Mouse (Mus musculus) brain, embryonic 14.5 days (tissue): ENCODE measurements around the gene Sipa1l1.

Experiments
- CTCF ChIP-seq: fragments of 200-500 bp; IDR thresholded peaks from 2 replicates; pipeline ENCODE4 v1.5.1; 2012; ENCODE audit warnings: inconsistent platforms, mild to moderate bottlenecking, moderate library complexity, borderline replicate concordance; ENCODE audit not compliant: insufficient read depth, insufficient read length; ENCODE audit errors: extremely low read depth
- POLR2A ChIP-seq: fragments of 200-500 bp; IDR thresholded peaks from 2 replicates; pipeline ENCODE4 v1.6.1; 2012; ENCODE audit warnings: mild to moderate bottlenecking, inconsistent platforms, borderline replicate concordance; ENCODE audit not compliant: poor library complexity, insufficient read depth, insufficient read length, severe bottlenecking; ENCODE audit errors: extremely low read depth

DNA sequence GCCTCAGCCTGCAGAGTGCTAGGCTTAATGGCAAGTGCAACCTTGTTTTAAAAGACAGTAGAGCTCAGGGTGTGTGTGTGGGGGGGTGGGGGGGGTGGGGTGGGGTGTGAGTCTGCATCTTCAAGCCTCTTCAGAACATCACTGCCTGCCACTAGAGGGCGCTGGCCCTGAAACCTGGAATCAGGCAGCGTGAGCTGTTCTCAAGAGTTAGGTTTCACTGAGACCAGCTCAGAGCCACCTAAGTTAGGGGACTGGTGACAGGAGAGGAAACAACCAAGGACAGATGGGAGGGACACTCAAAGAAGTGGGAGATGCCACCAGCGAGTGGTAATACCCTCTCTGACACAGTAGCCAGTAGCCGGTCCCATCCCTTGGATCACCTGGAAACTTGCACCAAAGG lies 320.0 kb downstream of the Sipa1l1 start:
- TF ChIP-seq CTCF (peak; percentile 55; the same call in 1 of the 2 replicates), POLR2A (no peak)
